7 mouse cellular contexts compared by ENCODE assay signal in the genomic region with DNA sequence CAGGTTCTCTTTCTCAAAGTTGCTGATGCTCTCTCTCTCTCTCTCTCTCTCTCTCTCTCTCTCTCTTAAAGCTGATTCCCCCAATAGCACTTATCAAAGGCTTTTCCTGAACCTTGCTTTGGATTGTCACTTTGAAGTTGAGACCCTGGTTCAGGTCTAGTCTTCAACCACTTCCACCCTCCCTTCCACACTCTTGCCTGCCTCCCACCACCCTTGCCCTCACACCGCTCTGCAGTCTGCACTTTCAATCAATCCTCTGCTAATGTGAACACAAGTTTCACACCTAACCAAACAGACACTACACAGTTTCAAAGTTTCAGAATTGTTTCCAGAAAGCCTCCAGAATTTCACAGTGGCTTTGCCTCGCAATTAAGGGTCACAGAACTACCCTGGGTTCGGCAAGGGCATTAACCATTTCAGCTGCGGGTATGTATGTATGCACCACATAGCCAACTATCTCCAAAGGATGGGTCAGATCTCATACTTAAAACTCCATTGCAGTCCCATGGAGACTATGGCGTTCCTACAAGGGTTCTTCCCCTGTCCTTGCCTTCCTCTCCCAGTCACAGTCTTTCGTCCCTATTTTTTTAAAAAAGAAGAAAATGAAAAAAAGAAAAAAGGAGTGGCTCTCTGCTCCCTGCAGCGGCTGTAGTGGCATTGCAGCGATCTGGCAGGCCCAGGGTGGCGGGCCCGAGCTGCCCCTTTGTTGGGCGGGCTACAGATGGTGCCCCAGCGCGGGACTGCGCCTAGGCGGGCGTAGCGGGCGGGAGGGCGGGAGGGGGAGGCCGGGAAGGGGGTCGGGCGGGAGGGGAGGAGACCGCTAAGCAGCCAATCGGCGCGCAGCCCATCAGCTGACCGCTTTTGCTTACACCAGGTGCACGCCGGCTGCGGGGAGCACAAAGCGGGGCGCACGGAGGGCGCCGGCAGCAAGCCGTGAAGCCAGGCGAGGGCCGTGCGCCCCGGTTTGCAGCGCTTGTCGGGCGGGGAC. TPM values are rescaled to one million over a fixed set of nuclear protein-coding genes. Genes with fewer than 3 reads are reported as not detected.
A peak's percentile ranks its signal among the peaks of the same experiment; 100 is the strongest.
DNase-seq lines count a peak whose midpoint lies in the region; ATAC-seq and TF ChIP-seq lines count a peak whose summit lies in the region.

A gene (plus strand): TSS at position 892 of the 988 bp plus-strand sequence.

- TF ChIP-seq CTCF in heart, postnatal 0 days (IDR thresholded peaks at IDR 0.05; ENCODE audit: low read depth): no peak

- peaks cover 17% of the 10 kb centered on the region for H3K4me1 ChIP-seq in embryonic facial prominence, embryonic 13.5 days
- no peaks in the 10 kb centered on the region for H3K4me1 ChIP-seq in heart, postnatal 0 days (ENCODE audit: control insufficient read depth, insufficient read depth)
- H3K4me1 ChIP-seq in midbrain, embryonic 10.5 days: peaks cover 49% of the 10 kb centered on the region

- TF ChIP-seq EP300 in heart, postnatal 0 days (IDR thresholded peaks at IDR 0.05; ENCODE audit: low read depth): no peak

- ATAC-seq in embryonic facial prominence, embryonic 13.5 days (ENCODE audit: insufficient number of reproducible peaks, insufficient read depth, low FRiP score, low TSS enrichment, low read depth): peak; percentile 91
- no peak for ATAC-seq in heart, postnatal 0 days (ENCODE audit: insufficient read depth, low read depth)

- peak within 1 kb of the TSS; percentile 72 for H3K27ac ChIP-seq in embryonic facial prominence, embryonic 13.5 days
- H3K27ac ChIP-seq in heart, postnatal 0 days (ENCODE audit: low read depth): no peak within 1 kb of the TSS
- peak within 1 kb of the TSS; percentile 94 for H3K27ac ChIP-seq in midbrain, embryonic 10.5 days (replicated peaks)

- 4% methylated on average over 29 of the region's 43 CpGs for WGBS in embryonic facial prominence, embryonic 13.5 days
- 6% methylated on average over 28 of the region's 43 CpGs for WGBS in heart, postnatal 0 days
- WGBS in midbrain, embryonic 10.5 days: 7% methylated on average over 25 of the region's 43 CpGs

- peak; percentile 44 for DNase-seq in ES-CJ7 (ENCODE audit: low read depth, low spot score)
- peak; percentile 74 for DNase-seq in adrenal gland, postnatal 14 days
- DNase-seq in heart, postnatal 0 days (ENCODE audit: low spot score): no peak
- DNase-seq in layer of hippocampus, postnatal 10 days (ENCODE audit: low spot score in 2 of 2): peak; percentile 73 to 82
- DNase-seq in midbrain, embryonic 10.5 days (ENCODE audit: low spot score): peak; percentile 83
- peak; percentile 18 for DNase-seq in skeletal muscle tissue, adult 2 months (ENCODE audit: low read depth, low spot score)

- peak within 1 kb of the TSS; percentile 76 for H3K9ac ChIP-seq in embryonic facial prominence, embryonic 13.5 days
- H3K9ac ChIP-seq in heart, postnatal 0 days (replicated peaks; ENCODE audit: low read depth, low read length): no peak within 1 kb of the TSS; the same call in 1 of the 2 replicates

- no peaks in the 10 kb centered on the region for H3K9me3 ChIP-seq in embryonic facial prominence, embryonic 13.5 days
- H3K9me3 ChIP-seq in heart, postnatal 0 days (replicated peaks; ENCODE audit: control insufficient read depth, low read length): no peaks in the 10 kb centered on the region
- no peaks in the 10 kb centered on the region for H3K9me3 ChIP-seq in midbrain, embryonic 10.5 days (replicated peaks)

- peak within 1 kb of the TSS; percentile 98 for H3K4me2 ChIP-seq in embryonic facial prominence, embryonic 13.5 days
- H3K4me2 ChIP-seq in heart, postnatal 0 days (ENCODE audit: low read depth, low read length): peak within 1 kb of the TSS; percentile 82

- peak within 1 kb of the TSS; percentile 64 for H3K4me3 ChIP-seq in embryonic facial prominence, embryonic 13.5 days
- H3K4me3 ChIP-seq in heart, postnatal 0 days (ENCODE audit: low read depth, low read length): peak within 1 kb of the TSS; percentile 50
- peak within 1 kb of the TSS; percentile 87 for H3K4me3 ChIP-seq in midbrain, embryonic 10.5 days

- H3K27me3 ChIP-seq in embryonic facial prominence, embryonic 13.5 days: peaks cover 25% of the 10 kb centered on the region
- H3K27me3 ChIP-seq in heart, postnatal 0 days (ENCODE audit: control insufficient read depth, insufficient read depth, low read length): peaks cover 36% of the 10 kb centered on the region
- no peaks in the 10 kb centered on the region; the same call in 1 of the 2 replicates for H3K27me3 ChIP-seq in midbrain, embryonic 10.5 days (ENCODE audit: low read depth, poor library complexity, severe bottlenecking)

- no peaks in the 10 kb centered on the region for H3K36me3 ChIP-seq in embryonic facial prominence, embryonic 13.5 days
- no peaks in the 10 kb centered on the region for H3K36me3 ChIP-seq in heart, postnatal 0 days (replicated peaks; ENCODE audit: control insufficient read depth, insufficient read depth, low read length)
- H3K36me3 ChIP-seq in midbrain, embryonic 10.5 days: no peaks in the 10 kb centered on the region

RNA-seq across cellular contexts. Expression of the gene that starts here (rescaled TPM):
- 28.8 and 29.1 TPM in 2 replicates for total RNA-seq in adrenal gland, postnatal 14 days (2021)
- 53.6 and 69.5 TPM in 2 replicates for polyA plus RNA-seq in embryonic facial prominence, embryonic 13.5 days (2015; fragmentation: Nextera tagmentation; extraction: Ambion mirVana)
- total RNA-seq in heart, postnatal 0 days (2014; rRNA removed; ENCODE audit: low replicate concordance): 0.04 and 1.2 TPM in 2 replicates
- 0.27 and 0.32 TPM in 2 replicates for polyA plus RNA-seq in heart, postnatal 0 days (2015; fragmentation: Nextera tagmentation; extraction: Ambion mirVana)
- 10 to 100 TPM; 49.4 to 57.6 TPM for total RNA-seq in layer of hippocampus, postnatal 10 days (2021)
- 73.2 and 90.6 TPM in 2 replicates for polyA plus RNA-seq in midbrain, embryonic 10.5 days (2016; fragmentation: Nextera tagmentation; extraction: Ambion mirVana)

Comparison
In these comparisons a context has a peak if more than half of its experiments do, and no peak if none do; other contexts are left out.
1. RNA of the gene that starts here (total RNA-seq): 49.4 to 57.6 TPM in layer of hippocampus, postnatal 10 days and 28.8 to 29.1 TPM in adrenal gland, postnatal 14 days; 0.04 to 1.2 TPM in heart, postnatal 0 days; every median in the first group is over 10 times any median in the second.
2. RNA of the gene that starts here (polyA plus RNA-seq): 73.2 to 90.6 TPM in midbrain, embryonic 10.5 days and 53.6 to 69.5 TPM in embryonic facial prominence, embryonic 13.5 days; 0.27 to 0.32 TPM in heart, postnatal 0 days; every median in the first group is over 10 times any median in the second.
3. Peak in every context shown above with its lines, with median percentiles within 50 percentile points of each other: H3K4me3 ChIP-seq.